Mouse (Mus musculus) layer of hippocampus, adult 9-11 months (tissue): ENCODE data around the gene Kpna2.
"Not testable (repeated sequence)": the region's sequence is repeated elsewhere in the genome, so short reads cannot be mapped to it uniquely, and the experiment has no call there.

Source experiments
- DNase-seq: peaks from one replicate; pipeline ENCODE4 v3.0.0; 2022

The Kpna2 gene

DNA sequence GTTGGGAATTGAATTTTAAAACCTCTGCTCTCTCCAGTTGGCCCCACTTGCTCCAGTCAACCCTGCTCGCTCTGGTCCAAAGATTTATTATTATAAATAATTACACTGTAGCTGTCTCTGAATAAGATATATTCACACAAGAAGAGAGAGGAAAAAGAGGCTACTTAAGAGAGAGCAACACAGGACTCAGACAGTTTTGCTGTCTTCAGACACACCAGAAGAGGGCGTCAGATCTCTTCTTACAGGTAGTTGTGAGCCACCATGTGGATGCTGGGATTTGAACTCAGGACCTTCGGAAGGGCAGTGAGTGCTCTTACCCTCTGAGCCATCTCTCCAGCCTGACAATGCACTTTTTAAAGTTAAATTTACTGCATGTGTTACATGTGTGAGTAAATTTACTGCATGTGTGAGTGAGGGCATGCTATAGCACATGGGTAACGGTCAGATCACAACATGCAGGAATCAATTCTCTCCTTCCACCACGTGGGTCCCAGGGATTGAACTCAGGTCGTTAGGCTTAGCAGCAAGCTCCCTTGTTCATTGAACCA, 18.1 kb upstream of the Kpna2 start:
- no peak for DNase-seq

DNA sequence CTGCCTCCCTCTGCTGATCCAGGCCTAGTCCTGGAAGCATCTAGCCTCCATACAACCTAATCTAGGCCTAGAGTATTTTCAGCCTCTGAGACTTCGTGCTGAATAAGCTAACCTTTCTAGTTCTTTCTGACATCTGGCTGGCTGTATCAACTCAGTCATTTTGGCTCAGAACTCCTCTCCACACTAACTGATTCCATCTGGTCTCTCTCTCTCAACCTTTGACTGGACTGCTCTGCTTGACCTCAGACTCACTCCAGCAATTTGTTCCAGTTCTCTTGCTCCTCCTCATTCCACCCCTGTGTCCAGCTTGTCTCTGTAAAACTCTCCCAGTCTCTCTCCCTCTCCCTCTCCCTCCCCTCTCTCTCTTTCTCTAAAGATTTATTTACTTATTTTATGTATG, 17.6 kb upstream of the Kpna2 start:
- no peak for DNase-seq

GRCm38 (mm10) chr11:107015535-107016187, 16.3 kb upstream of the Kpna2 start:
- DNase-seq, result not testable (repeated sequence)

DNA sequence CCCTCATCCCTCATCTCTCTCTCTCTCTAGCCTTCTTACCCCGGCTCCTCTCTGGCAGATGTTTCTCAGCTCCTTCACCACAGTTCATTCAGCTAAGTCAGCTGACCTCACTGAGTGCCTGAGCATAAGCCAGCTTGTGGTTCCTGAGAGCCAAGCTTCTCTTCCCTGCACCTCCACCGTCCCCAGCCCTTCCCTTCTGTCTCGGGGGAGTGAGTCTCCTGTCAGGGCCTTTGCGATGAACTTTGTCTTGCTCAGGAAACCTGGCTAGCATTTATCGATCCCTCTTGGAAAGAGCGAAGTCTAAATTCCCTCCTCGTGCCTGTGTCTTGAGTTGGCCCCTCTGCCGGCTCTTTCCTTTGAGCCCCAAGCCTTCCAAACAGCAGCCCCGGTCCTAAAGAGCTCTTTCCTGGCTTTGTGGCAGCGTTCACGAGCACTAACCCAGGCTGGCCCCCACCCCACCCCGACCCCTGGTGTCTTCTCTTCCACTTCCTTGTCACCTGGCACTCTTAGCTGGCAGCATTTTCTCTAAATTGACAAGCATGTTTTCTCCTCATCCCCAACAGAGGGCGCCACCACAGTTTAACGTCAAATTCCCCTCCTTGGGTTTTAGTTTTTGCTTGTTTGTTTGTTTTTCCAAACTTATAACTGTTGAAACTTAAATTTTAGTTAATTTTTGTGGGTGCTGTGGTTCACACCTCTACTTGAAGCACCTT, 15.4 kb upstream of the Kpna2 start:
- DNase-seq, result no peak

GRCm38 (mm10) chr11:107014020-107014585, 14.8 kb upstream of the Kpna2 start:
- no peak for DNase-seq

DNA sequence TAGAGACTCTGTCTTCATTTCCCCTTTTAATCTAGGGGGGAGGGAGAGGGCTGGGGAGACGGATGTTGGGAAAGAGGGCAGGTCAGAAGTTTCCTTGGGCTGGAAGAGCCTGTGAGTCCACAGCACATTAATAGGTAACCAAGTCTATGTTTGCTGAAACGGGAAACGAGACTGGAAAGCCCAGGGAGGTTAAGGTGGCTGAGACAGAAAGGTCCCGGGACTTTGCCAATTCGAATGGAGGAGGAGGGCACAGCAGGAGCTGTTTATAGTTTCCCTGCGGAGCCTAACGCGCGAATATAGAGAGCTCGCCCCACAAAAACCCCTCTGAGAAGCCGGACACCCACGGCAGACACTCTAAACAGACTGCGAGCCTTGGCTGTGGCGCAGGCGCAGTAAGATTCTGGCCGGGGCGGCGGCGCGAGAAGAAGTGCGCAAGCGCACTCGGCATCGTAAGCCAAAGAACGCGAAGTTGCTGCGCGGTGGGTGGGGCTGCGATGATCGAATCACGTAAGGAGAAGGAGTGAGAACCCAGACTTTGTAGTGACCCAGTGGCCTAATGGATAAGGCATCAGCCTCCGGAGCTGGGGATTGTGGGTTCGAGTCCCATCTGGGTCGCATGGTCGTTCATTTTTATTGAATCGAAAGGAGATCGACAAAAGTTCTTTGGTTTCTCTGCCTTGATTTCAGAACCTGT, 13.1 kb upstream of the Kpna2 start:
- DNase-seq, result peak; percentile 97

DNA sequence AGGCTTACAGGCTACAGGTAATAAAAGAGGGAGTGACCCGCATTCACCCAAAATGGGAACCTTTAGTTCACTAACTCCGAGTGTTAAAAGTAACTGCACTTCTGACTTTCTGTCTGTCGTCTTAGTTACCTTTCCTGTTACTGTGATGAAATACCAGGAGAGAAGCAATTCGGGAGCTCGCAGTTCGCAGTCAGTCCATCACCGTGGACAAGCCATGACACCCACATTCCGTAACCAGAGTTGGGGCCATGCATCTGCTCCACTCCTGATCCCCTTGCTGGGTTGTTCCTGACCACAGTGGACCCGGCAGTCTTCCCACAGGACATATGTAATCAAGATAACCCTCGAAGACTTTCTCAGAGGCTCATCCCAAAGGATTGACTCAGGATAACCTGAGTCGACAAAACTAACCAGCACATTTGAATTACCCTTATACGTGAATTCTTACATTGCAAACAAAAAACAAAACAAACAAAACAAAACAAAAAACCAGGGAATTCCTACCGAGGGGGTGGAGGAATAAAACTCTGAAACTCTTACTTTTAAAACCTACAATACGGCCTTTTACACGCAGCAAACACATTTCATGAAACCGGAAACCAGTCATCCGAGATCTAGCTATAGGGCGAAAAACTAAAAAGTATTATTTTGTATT, 12.5 kb upstream of the Kpna2 start:
- DNase-seq, result no peak

DNA sequence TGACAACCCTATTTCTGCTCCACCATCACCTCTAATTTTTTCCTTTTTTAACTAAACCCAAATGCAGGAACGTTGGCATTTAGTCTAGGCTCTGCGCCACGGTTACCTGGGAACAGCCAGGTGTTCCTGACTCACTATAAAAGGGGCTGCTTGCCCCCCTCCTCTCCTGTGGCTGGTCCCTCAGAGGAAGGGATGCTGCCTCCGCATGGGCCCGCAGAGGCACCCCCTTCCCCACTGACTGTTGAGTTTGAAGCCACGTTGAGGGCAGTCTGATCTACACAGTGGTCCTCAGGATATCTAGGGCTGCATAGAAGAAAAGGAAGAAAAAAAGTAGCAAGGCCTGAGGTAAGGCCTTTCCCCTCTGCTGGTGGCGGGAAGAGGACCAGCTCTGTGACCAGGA, 11.8 kb upstream of the Kpna2 start:
- no peak for DNase-seq

GRCm38 (mm10) chr11:107010447-107010846, 11.1 kb upstream of the Kpna2 start:
- no peak for DNase-seq

GRCm38 (mm10) chr11:107005538-107005937, 6.2 kb upstream of the Kpna2 start:
- DNase-seq, result no peak

- DNase-seq, result no peak
Measured at GRCm38 (mm10) chr11:107001760-107002675, 2.7 kb upstream of the Kpna2 start.

GRCm38 (mm10) chr11:106999949-107000513, 690 bp upstream of the Kpna2 start:
- no peak for DNase-seq

DNA sequence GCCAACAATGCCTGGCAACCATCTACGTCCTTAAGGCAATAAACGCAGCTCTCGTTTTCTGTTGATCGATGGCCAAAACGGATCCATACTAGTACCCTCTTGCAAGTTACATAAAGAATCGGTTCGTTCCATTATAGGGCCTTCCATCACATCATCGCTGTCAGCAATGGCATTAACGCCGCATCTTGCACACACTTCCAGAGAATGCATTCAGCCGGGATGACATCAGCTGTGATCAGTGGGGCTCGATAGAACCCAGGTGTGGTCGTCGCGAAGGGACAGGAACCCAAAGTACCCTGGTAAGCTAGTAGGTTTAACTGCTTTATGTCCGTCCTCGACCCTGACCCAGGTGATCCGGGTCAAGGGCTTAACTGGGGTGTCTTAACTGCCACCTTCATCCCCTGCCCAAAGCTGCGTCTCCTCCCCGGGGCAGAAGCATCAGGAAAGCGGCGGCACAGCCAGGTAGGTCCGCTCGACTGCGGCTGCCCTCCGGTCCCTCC, 640 bp downstream of the Kpna2 start:
- DNase-seq, result peak; percentile 22

DNA sequence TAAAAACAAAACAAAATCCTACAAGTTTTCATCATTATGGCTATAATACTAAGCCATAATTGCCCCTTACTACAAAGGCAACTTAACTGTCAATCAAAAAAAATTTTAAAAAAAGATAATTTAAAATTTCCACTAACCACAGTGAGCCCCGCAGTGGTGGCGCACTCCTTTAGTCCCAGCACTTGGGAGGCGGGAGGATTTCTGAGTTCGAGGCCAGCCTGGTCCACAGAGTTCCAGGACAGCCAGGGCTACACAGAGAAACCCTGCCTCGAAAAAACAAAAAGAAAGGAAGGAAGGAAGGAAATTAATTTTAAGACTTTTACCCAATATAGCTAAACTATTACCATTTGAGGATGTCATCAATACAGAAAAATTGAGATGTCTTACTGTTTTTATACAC, 1.4 kb downstream of the Kpna2 start:
- DNase-seq, result no peak

DNA sequence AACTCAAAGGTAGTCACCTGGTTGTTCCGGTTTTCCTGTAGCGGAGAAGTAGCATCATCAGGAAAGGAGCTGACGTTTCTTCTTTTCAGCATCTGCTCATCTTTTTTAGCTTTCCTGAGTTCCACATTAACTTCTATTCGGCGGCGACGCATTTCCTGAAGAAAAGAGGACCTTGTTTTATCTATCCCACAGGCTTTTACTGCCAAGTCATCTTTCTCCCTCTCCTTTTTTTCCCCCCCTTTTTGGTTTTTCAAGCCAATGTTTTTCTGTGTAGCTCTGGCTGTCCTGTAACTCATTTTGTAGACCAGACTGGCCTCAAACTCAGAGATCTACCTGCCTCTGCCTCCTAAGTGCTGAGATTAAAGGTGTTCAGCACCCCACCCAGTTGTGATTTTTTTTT, 2.8 kb downstream of the Kpna2 start:
- not testable (repeated sequence) for DNase-seq

DNA sequence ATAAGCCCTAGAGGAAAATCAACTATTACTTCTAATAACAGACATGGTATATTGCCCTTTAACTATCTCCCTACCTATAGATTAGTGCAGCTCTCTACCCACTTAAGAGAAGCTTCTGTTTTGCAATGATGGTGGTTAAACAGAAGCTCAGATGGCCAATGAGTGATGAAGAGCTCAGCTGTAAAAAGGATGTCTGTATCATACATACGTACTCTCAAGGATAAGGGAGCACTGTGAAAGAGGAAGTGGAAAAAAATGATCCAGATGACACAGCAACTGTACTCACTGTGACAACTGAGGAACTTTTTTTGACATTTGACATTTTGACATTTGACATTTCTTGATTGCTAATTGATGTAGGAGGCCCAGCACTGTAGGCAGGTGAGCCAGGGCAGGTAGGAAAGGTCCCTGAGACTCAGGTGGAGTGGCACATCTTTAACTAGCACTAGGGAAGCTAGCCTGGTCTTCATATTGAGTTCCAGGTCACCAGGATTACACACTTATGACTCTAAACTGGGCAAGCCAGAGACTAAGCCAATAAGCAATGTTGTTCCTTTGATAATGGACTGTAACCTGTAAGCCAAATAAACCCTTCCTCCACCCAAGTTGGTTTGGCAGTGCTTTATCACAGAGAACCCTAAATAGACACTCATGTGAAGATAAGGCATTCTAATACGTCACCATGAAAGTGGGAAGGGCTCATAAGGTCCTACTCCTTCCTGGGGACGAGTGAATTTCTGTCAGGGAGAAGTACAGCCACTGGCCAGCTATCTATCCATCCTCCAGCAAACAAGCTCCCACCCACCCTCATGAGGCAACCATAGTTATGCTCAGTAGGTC, 4.9 kb downstream of the Kpna2 start:
- DNase-seq, result no peak

GRCm38 (mm10) chr11:106987384-106987783, 12.0 kb downstream of the Kpna2 start:
- no peak for DNase-seq

DNA sequence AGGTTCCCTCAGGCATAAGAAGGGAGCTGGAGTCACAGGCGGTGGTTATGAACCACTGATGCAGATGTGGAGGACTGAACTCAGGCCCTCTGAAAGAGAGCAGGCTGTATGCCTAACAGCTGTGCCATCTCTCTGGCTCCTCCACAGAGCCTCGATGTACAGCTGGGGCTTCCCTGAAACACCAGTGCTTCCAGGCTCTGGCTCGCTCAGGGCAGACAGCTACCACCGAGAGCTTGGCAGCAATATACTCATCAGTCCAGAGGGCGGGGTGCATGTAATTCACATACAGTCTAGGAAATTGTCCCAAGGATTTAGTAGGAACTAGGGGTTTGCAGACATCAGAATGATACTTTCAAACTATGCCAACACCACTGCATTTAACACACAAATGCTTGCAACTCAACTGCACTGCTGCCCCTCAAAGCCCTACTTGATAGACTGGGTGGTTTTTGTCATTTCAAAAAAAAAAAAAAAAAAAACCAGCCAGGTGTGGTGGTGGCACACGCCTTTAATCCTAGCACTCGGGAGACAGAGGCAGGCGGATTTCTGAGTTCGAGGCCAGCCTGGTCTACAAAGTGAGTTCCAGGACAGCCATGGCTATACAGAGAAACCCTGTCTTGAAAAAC, 13.2 kb downstream of the Kpna2 start:
- DNase-seq, result not testable (repeated sequence)

GRCm38 (mm10) chr11:106982351-106982750, 17.0 kb downstream of the Kpna2 start:
- no peak for DNase-seq

GRCm38 (mm10) chr11:106981787-106982186, 17.6 kb downstream of the Kpna2 start:
- peak; percentile 12 for DNase-seq
